Mouse (Mus musculus) cerebellum, postnatal 4 days (tissue): ENCODE results near the gene Syne2.
"Not testable (repeated sequence)": the region's sequence is repeated elsewhere in the genome, so short reads cannot be mapped to it uniquely, and the experiment has no call there.

ENCODE experiments used
- DNase-seq, 2 experiments: peaks; one replicate each; pipeline ENCODE4 v3.0.0; 2022; ENCODE audit warnings: low spot score in 2 of 2, mixed read lengths in 1 of 2

Gene Syne2

GRCm38 (mm10) chr12:75817959-75818452 is at the start of gene Syne2:
Gene Syne2, plus strand, starts transcription at chr12:75818134.
- peak; percentile 38 to 73 for DNase-seq

GRCm38 (mm10) chr12:75771410-75771809 is 46.5 kb upstream of the Syne2 start:
- no peak for DNase-seq

- peak; percentile 41 to 56 for DNase-seq
Measured at GRCm38 (mm10) chr12:75772424-75773034, 45.4 kb upstream of the Syne2 start.

- DNase-seq: no peak
Measured at GRCm38 (mm10) chr12:75781445-75781844, 36.5 kb upstream of the Syne2 start.

GRCm38 (mm10) chr12:75781995-75782394 is 35.9 kb upstream of the Syne2 start:
- DNase-seq: no peak

GRCm38 (mm10) chr12:75784271-75784751 is 33.6 kb upstream of the Syne2 start:
- DNase-seq: no peak

GRCm38 (mm10) chr12:75786681-75787080 is 31.3 kb upstream of the Syne2 start:
- not testable (repeated sequence) for DNase-seq

GRCm38 (mm10) chr12:75789451-75789850 is 28.5 kb upstream of the Syne2 start:
- DNase-seq: peak in 1 of 2 experiments; percentile 8

- no peak for DNase-seq
Measured at GRCm38 (mm10) chr12:75794527-75794926, 23.4 kb upstream of the Syne2 start.

GRCm38 (mm10) chr12:75796510-75796909 is 21.4 kb upstream of the Syne2 start:
- no peak for DNase-seq

- no peak for DNase-seq
Measured at GRCm38 (mm10) chr12:75806281-75806680, 11.7 kb upstream of the Syne2 start.

- DNase-seq: no peak
Measured at GRCm38 (mm10) chr12:75813766-75814165, 4.2 kb upstream of the Syne2 start.

- DNase-seq: no peak
Measured at GRCm38 (mm10) chr12:75814551-75814950, 3.4 kb upstream of the Syne2 start.

GRCm38 (mm10) chr12:75816981-75817856 is 715 bp upstream of the Syne2 start:
- no peak for DNase-seq

- peak; percentile 25 to 47 for DNase-seq
Measured at GRCm38 (mm10) chr12:75818453-75819434, 810 bp downstream of the Syne2 start.

GRCm38 (mm10) chr12:75819481-75819880 is 1.5 kb downstream of the Syne2 start:
- DNase-seq: no peak

- DNase-seq: no peak
Measured at GRCm38 (mm10) chr12:75820216-75820615, 2.3 kb downstream of the Syne2 start.

GRCm38 (mm10) chr12:75822122-75822521 is 4.2 kb downstream of the Syne2 start:
- no peak for DNase-seq

- DNase-seq: no peak
Measured at GRCm38 (mm10) chr12:75823475-75823874, 5.5 kb downstream of the Syne2 start.

GRCm38 (mm10) chr12:75825458-75825857 is 7.5 kb downstream of the Syne2 start:
- no peak for DNase-seq

GRCm38 (mm10) chr12:75826699-75827353 is 8.9 kb downstream of the Syne2 start:
- DNase-seq: no peak
